Mouse (Mus musculus) kidney, adult 9 months (tissue): ENCODE measurements around the gene Vmn1r95.
"Not testable (repeated sequence)": the region's sequence is repeated elsewhere in the genome, so short reads cannot be mapped to it uniquely, and the experiment has no call there.

Experiments
- DNase-seq: peaks from one replicate; pipeline ENCODE4 v3.0.0; 2022

Gene Vmn1r95

GRCm38 (mm10) chr7:20193410-20193809 lies at the start of gene Vmn1r95:
TSS of gene Vmn1r95 (plus strand) at chr7:20193710.
- not testable (repeated sequence) for DNase-seq

GRCm38 (mm10) chr7:20168277-20168676 lies 25.2 kb upstream of the Vmn1r95 start, which contains the start of gene Vmn1r94:
TSS of gene Vmn1r94 (minus strand) at chr7:20168377.
- DNase-seq = not testable (repeated sequence)

GRCm38 (mm10) chr7:20205507-20205906 lies 12.0 kb downstream of the Vmn1r95 start, which contains the start of gene Gm6164:
TSS of gene Gm6164 (minus strand) at chr7:20205607.
- DNase-seq = not testable (repeated sequence)

GRCm38 (mm10) chr7:20233728-20234127 lies 40.2 kb downstream of the Vmn1r95 start, which contains the start of gene Gm4498:
TSS of gene Gm4498 (minus strand) at chr7:20233828.
- not testable (repeated sequence) for DNase-seq
